Mouse (Mus musculus) lung, postnatal 0 days (tissue): Measurements from ENCODE around the gene Fer1l4.
A peak's percentile ranks its signal among the peaks of the same experiment; 100 is the strongest.

Experiments
- CTCF ChIP-seq: IDR thresholded peaks from 2 replicates; pipeline ENCODE4 v1.5.1; 2016; ENCODE audit warnings: antibody characterized with exemption, mild to moderate bottlenecking
- EP300 ChIP-seq: IDR thresholded peaks from 2 replicates; pipeline ENCODE4 v1.6.1; 2016; ENCODE audit warnings: antibody characterized with exemption, mild to moderate bottlenecking, control low read depth

- TF ChIP-seq CTCF = 0 out of 2 replicates have a peak, but pooled peaks have one; percentile 8
- no peak for TF ChIP-seq EP300
These were observed 44.7 kb downstream of the Fer1l4 start, which contains the start of the genes 6430550D23Rik and Ergic3 for GRCm38 (mm10) chr2:156007888-156008532.
